Mouse (Mus musculus): Measurements from ENCODE around the gene C2cd4b.
A peak's percentile ranks its signal among the peaks of the same experiment; 100 is the strongest.

The C2cd4b gene

GRCm38 (mm10) chr9:67778553-67778952, 19.3 kb downstream of the C2cd4b start:
- DNase-seq: no peak

- DNase-seq: no peak
Measured at GRCm38 (mm10) chr9:67782786-67783185, 23.5 kb downstream of the C2cd4b start.

- no peak for DNase-seq
Measured at GRCm38 (mm10) chr9:67783464-67783863, 24.2 kb downstream of the C2cd4b start.

GRCm38 (mm10) chr9:67783925-67784324, 24.7 kb downstream of the C2cd4b start:
- DNase-seq: no peak

GRCm38 (mm10) chr9:67786311-67786710, 27.1 kb downstream of the C2cd4b start:
- DNase-seq: no peak

- no peak for DNase-seq
Measured at GRCm38 (mm10) chr9:67787671-67788070, 28.4 kb downstream of the C2cd4b start.

GRCm38 (mm10) chr9:67792405-67792804, 33.2 kb downstream of the C2cd4b start:
- DNase-seq: no peak

GRCm38 (mm10) chr9:67793501-67793900, 34.3 kb downstream of the C2cd4b start:
- no peak for DNase-seq

- DNase-seq: no peak
Measured at GRCm38 (mm10) chr9:67794216-67794615, 35.0 kb downstream of the C2cd4b start.

GRCm38 (mm10) chr9:67794668-67795067, 35.4 kb downstream of the C2cd4b start:
- no peak for DNase-seq

- DNase-seq: peak; percentile 66
Measured at GRCm38 (mm10) chr9:67795205-67795675, 36.0 kb downstream of the C2cd4b start.

- no peak for DNase-seq
Measured at GRCm38 (mm10) chr9:67799078-67799819, 40.0 kb downstream of the C2cd4b start.

- peak; percentile 73 for DNase-seq
Measured at GRCm38 (mm10) chr9:67802241-67802640, 43.0 kb downstream of the C2cd4b start.

GRCm38 (mm10) chr9:67807000-67807399, 47.8 kb downstream of the C2cd4b start:
- DNase-seq: no peak

- DNase-seq: no peak
Measured at GRCm38 (mm10) chr9:67810527-67810926, 51.3 kb downstream of the C2cd4b start.

Measured in right cerebral cortex, postnatal 4 days (tissue).